Mouse (Mus musculus) layer of hippocampus, adult 8-10 months (tissue): ENCODE data around the gene Atp2a1. TPM values are rescaled to one million over a fixed set of nuclear protein-coding genes. Genes with fewer than 3 reads are reported as not detected.

Source experiments
- DNase-seq, 2 experiments: peaks; one replicate each; pipeline ENCODE4 v3.0.0; 2022; ENCODE audit warnings: low spot score in 2 of 2
- total RNA-seq, 4 experiments: library from RNA; stranded (reverse); gene quantifications; 2 replicates each; pipeline ENCODE4 v1.2.4; 2022

The Atp2a1 gene
- total RNA-seq, 4 experiments from 2014 or later, result 0.99 to 5.6 (median 1.2) TPM

GRCm38 (mm10) chr7:126473470-126474086 is 10.7 kb upstream of the Atp2a1 start:
- DNase-seq, result no peak

DNA sequence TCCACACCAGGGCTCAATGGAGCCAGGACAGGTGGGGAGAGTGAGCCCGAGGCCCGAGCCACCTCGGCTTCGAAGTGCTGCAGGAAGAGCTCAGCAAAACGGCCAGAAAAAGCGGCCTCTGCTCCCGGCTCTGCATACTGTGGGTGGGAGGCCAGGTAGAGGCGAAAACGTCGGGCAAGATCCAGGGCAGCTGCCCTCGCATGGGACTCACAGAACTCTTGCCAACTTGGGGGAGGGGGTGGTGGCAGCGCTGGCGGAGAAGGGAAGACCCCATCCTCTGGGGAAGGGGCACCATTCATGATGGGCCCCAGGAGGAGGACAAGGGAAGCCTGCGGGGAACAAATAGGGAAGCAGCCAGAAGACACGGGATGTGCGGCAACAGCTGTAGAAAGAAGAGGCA is 9.8 kb upstream of the Atp2a1 start:
- no peak for DNase-seq

- no peak for DNase-seq
Measured at GRCm38 (mm10) chr7:126472306-126472705, 9.4 kb upstream of the Atp2a1 start.

DNA sequence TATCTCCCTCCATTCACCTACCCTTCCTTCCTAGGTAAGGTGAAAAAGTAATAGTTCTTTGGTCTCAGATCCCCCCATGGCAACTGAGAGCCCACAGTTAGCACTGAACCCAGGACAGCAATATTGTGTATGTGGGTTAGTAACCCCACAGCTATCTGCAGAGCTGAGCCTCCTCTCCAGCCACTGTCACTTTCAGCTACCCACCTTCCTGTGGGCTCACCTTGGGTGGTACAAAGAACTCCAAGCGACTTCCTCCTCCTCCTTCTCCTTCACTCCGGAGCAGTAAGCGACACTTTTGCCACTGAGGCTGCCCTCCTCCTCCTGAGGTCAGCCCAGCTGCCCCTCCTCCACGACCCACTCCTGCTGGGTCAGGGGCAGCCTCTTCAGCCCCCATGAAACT is 8.9 kb upstream of the Atp2a1 start:
- DNase-seq, result no peak

DNA sequence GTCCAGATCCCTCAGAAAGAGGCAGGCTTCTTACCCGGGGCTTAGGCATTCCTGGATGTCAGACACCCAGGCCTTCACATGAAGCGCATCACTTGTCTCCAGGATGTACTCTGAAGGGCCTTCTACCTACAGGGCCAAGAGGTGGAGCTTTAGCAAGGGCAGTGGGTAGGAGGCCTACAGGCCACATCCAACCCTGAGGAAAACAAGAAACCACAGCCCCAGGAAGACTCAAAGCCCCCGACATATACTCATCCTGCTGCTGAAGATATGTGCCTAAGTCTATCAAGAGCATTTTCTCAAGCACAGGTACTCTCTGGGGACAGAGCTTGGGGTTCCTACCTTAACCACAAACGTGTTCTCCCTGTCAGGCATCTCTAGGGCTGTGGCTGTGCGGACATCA is 8.5 kb upstream of the Atp2a1 start:
- DNase-seq, result no peak

- no peak for DNase-seq
Measured at GRCm38 (mm10) chr7:126470077-126470476, 7.2 kb upstream of the Atp2a1 start.

DNA sequence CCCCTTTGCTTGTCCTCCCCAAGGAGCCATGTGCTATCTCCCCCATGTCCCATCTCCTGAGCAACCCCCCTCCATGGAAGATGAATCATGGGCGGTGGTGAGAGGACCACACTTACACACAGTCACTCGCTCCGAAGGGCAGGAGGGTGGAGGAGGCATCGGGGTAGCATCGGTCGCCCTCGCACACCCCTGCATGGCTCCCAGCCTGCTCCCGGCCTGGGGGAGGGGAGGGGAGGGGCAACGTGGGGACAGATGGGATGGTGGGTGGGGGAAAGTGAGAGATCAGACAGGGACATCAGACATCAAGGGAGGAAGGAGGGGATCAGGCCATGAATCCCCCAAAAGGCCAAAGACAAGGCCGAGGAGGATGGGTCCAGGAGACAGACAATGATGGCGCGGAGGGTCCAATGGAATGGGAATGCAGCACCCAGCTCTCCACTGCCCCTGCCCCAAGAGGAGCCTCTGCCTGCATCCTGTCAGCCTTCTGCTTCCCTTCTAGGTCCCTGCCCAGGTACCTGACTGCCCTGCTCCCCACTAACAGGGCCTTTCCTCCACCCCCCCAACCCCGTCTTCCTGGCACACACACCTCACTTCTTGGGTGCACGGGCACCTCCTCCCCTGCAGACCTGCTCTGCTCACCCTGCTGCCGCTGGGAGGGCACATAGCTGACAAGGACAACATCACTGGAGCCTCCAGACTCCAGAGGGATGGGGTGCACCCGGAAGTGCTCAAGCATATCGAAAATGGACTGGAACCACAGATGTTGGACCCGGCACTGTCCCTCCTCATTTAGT is 5.1 kb upstream of the Atp2a1 start:
- DNase-seq, result no peak

DNA sequence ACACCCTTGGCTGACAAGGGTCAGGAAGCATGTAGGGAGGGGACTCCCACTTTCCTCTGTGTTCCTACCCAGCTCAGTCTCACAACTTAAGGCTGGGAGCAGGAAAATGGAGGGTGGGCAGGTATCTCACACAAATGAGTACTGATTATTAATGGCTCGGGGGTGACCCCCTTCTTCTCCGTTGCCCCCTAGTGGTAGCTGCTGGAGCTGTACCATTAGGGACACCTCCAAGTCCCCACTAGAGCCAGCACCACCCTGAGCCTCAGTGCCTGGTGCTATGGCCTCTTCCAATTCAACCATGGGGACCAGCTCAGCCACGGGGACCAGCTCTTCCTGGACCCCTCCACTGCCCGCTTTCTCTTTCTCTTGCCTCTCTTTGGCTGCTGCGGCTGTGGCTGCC is 4.4 kb upstream of the Atp2a1 start:
- DNase-seq, result no peak

GRCm38 (mm10) chr7:126466707-126467106 is 3.8 kb upstream of the Atp2a1 start:
- no peak for DNase-seq

GRCm38 (mm10) chr7:126466116-126466515 is 3.2 kb upstream of the Atp2a1 start:
- no peak for DNase-seq

- no peak for DNase-seq
Measured at GRCm38 (mm10) chr7:126465246-126466030, 2.5 kb upstream of the Atp2a1 start.

- DNase-seq, result no peak
Measured at GRCm38 (mm10) chr7:126464836-126465235, 1.9 kb upstream of the Atp2a1 start.

DNA sequence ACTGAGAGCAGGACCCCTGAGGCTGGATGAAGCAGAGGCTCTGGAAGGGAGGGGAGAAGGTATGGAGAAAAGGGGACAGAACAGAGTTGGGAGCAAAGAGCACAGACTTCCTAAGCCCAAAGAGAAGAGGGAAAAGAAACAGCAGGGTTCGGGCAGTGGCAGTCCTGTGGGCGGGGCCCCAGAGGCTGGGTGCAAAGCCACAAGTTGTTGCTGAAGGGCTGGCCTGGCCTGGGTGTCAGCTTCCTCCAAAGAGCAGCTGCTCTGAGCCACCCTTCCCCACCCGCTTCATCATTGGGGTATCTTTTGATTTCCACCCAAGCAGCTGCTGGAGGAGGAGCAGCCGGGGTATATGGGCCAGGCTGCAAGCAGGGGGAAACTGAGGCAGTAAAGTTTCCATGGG is 1.2 kb upstream of the Atp2a1 start:
- DNase-seq, result no peak

DNA sequence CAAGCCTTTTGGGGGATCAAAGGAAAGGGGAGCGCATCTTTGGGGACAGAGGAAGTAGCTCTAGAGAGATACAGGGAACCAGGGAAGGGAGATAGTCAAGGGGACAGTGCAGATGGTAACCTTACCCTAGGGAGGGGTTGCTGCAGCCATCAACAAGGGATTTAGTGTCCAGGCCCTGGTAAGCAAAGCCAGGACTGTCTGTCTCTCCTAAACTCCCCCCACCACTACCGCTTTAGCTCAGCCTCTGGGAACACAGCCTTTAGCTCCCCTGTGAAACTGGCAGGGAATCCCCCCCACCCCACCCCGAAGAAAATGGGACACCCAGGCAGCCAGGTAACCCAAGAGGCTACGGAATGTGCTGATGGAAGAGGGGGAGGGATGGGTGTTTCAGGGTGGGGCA is 639 bp upstream of the Atp2a1 start:
- no peak for DNase-seq

- DNase-seq, result no peak
Measured at GRCm38 (mm10) chr7:126461626-126462025, 1.3 kb downstream of the Atp2a1 start.

GRCm38 (mm10) chr7:126460623-126461399 is 2.1 kb downstream of the Atp2a1 start:
- DNase-seq, result no peak

- no peak for DNase-seq
Measured at GRCm38 (mm10) chr7:126458844-126459618, 3.9 kb downstream of the Atp2a1 start.

DNA sequence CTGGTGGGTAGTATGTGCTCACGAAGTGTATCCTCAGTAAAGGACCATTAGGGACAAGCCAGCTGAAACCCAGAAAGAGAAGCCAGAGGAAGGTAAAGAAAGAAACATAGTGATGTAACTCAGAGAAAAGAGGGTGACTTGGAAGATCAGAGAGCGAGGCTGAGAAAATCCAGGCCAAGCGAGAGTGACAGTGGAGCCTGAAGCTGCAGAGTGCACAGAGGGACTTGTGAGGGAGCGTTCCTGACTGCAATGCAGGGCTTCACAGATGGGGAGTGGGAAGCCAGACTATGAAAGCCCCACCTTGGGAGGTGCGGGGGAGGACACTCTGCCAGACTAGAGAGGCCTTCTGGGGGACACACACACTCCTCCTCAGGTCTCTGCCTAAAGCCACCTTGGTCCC is 4.7 kb downstream of the Atp2a1 start:
- no peak for DNase-seq

DNA sequence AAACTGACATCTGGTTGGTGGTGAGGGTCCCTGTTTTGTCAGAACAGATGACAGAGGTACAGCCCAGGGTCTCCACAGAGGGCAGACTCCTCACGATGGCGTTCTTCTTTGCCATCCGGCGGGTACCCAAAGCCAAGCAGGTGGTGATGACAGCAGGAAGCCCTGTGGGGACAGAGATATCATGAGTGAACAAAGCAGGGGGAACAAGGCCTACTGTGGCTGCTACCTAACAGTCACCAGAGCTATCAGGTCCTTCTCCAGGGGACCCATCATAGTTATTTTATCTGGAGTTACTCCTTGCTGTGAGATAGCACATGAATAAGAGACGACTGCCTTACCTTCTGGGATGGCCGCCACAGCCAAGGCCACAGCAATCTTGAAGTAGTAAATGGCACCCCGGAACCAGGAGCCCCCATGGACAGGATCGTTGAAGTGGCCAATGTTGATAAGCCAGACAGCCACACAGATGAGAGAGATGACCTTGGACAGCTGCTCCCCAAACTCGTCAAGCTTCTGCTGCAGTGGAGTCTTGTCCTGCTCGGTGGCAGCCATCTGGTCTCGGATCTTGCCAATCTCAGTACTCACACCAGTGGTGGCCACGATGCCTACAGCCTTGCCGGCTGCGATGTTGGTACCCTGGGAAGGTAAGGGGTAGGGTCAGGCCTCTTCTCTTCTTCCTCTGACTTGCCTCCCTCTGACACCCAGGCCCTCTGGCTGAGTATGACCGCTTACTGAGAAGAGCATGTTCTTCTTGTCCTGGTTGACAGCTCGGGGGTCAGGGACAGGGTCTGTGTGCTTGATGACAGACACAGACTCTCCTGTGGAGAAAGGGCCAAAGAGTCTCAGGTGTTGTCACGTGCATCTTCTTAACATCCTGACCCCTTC is 6.3 kb downstream of the Atp2a1 start:
- DNase-seq, result no peak

DNA sequence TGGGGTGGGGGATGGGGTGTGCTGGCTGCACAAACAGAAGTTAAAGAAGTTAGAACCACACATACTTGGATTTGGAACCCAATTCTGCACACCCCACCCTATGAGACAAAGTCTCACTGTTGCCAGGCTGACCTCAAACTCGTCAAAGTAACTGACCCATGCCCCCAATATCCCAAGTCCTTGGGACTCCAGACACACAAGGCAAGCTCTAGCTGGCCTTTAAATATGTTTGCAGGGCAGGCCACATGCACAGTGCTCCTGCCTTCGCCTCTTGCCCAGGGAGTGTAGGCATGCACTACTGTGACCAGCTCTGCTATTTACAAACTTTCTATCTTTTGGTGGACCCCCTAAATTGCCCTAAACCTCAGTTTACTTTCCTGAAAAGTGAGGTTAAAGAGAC is 7.7 kb downstream of the Atp2a1 start:
- no peak for DNase-seq
